Mouse (Mus musculus) gastrocnemius, adult 8-10 months (tissue): ENCODE data around the gene Crxos. TPM values are rescaled to one million over a fixed set of nuclear protein-coding genes. Genes with fewer than 3 reads are reported as not detected.
"Not testable (repeated sequence)": the region's sequence is repeated elsewhere in the genome, so short reads cannot be mapped to it uniquely, and the experiment has no call there.

Experiments
- DNase-seq, 2 experiments: peaks; one replicate each; pipeline ENCODE4 v3.0.0; 2022; ENCODE audit warnings: low spot score in 2 of 2
- total RNA-seq, 4 experiments: library from RNA; stranded (reverse); gene quantifications; 2 replicates each; pipeline ENCODE4 v1.2.4; 2022

Gene Crxos
- total RNA-seq: not detected

- no peak for DNase-seq
Observed at GRCm38 (mm10) chr7:15882317-15882716, at the start of gene Crxos. Gene Crxos, plus strand, starts transcription at chr7:15882617.

- DNase-seq: no peak
Observed at GRCm38 (mm10) chr7:15839578-15839977, 42.8 kb upstream of the Crxos start, which contains the start of gene Obox6. Gene Obox6, minus strand, starts transcription at chr7:15839678.

GRCm38 (mm10) chr7:15859657-15860056 is 22.8 kb upstream of the Crxos start:
- no peak for DNase-seq

DNA sequence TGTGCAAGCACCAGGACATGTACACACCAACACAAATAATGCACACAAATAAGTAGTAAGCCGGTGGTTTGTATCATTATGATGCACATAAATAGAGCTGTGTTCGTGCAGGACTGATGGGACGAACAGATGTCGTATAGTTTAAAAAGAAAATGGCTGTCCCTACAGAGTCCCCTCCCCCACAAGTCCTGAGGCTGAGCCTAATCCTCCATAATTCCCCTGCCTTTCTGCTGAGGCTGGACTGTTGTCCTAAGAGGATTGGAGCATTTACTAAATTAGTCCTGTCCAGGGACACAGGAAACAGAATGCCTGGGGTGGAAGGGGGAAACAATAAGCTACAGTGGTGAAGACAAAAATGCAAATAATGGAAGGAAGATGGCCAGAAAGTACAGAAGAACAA is 18.3 kb upstream of the Crxos start:
- DNase-seq: no peak

DNA sequence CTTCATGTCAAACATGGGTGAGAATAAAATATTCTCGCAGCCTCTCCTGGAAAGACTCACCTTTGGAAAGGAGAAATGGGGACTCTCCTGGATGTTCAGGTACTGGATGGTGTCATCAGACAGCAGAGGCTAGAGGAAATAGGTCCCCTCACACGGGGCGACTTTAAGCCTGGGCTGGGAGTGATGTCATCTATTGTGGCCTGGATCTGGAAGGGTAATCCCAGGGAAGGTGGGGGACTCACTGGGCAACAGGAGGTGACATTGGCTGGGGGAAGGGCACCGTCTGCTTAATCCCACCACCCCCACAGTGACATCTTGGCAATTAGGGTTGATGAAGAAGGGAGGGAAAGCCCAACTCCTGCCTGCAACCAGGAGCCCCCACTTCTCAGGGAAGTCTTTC is 2.7 kb upstream of the Crxos start, which contains the start of gene Crx:
Gene Crx (minus strand): TSS at position 213 of the 400 bp plus-strand sequence.
- DNase-seq: no peak

DNA sequence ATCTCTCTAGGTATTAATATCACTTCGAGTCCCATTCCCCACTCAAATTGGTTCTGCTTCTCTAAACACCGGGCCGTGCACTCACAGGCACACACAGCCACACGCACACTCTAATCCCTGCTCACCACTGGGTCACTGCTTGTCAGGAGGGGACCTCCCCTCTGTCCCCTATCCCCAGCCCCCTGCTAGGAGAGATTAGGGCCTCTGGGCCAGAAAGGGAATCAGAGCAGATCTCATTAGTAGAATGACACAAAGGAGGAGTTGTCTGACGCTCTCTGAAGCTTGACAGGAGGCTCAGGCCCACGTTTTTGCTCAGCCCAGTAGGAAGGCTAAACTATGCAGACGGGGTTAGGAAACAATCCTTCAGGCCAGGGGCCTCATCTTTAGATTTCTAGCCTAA is 1.0 kb upstream of the Crxos start:
- DNase-seq: no peak

DNA sequence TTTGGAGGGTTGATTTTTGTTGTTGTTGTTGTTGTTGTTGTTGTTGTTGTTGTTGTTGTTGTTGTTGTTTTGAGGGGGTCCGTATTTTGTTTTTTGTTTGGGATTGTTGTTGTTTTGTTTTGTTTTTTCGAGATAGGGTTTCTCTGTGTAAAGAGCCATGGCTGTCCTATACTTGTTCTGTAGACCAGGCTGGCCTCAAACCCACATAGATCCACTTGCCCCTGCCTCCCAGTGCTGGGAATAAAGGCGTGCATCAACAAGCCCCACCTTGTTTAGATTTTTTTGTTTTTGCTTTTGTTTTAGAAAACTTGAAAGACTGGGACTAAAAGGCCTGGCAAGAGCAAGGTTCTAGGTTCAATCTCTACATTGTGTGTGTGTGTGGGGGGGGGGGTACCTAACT is 586 bp upstream of the Crxos start:
- DNase-seq: no peak

- no peak for DNase-seq
Observed at GRCm38 (mm10) chr7:15884127-15884526, 1.7 kb downstream of the Crxos start.

- DNase-seq: no peak
Observed at GRCm38 (mm10) chr7:15894251-15894650, 11.8 kb downstream of the Crxos start.

- DNase-seq: no peak
Observed at GRCm38 (mm10) chr7:15901366-15902048, 19.1 kb downstream of the Crxos start.

DNA sequence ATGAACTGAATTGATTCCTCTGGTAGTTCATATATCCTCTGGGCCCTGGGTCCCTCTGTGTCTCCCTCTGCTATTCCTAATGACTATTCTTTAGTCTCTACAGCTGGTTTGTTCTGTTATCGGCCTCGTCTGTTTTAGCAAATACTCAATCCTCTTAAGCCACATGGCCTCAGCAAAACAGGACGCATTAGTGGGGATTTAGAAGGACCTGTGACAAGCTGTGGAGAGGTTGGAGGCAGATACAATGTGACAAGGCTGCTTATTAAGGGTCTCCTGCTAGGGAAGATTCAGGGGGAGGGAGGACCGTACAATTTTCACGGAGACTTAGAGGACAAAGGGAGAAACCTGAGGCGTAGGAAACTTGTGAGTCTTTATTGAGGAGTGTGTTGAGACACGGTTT is 23.4 kb downstream of the Crxos start:
- no peak for DNase-seq

DNA sequence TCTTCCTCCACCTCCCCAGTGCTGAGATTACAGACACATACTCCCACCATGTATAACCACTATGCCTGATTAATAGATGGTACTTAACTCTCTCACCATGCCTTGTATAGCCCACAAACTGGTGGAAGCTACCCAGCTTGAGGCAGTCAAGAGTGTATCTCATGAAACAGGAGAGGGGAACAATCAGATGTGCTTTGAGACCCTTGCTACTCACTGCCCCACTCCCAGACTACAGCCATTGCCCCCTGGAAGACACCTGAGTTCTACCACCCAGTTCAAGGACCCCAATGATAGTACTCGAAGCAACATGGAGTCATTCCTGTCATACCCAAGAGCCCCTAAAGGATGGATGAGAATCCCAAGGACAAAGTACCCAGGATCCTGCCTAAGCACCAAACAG is 24.2 kb downstream of the Crxos start:
- no peak for DNase-seq

DNA sequence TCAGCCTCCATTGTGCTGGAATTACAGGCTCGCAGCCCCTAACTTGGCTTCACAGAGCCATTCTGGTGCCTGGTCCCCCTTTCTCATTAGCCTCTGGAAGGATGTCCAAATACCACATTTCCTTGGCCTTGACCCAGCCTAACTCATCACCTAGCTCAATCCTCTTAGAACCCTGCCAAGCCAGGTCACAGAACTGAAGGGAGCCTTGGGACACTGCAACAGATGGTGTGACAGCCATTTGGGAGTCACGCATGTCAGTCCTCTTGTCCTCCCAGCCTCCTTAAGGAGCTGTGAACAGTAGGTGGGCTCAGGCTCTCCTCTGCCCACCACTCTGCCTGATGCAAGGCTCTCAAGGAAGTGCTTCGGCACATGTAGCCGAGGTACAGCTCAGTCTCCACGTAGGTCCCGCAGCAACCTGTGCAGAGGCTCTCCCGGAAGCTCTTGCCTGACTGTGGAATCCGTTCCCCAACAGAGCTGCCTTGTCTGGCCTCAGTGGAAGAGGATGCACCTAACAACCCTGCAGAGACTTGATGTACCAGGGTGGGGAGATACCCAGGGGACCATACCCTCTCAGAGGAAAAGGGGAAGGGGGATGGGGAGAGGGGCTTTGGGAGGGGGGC is 25.7 kb downstream of the Crxos start:
- no peak for DNase-seq

GRCm38 (mm10) chr7:15910521-15910920 is 28.1 kb downstream of the Crxos start:
- no peak for DNase-seq

DNA sequence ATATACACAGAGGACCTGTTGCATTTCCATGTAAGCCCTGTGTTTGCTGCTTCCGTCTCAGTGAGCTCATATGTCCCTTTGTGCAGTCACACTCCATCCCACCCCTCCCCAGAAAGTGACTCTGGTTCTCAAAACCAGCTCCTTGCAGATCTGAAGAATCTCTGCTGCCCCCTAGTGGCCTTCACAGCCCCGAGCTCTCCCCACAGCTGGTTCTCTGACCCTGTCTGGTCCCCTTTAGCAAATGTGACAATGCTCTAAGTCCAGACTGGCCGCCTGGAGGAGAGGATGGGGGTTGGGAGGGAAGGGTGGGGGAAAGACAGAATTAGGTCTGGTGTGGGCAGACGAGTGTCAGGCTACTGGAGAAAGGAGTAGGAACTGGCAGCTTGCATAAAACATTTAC is 29.8 kb downstream of the Crxos start:
- DNase-seq: peak; percentile 38 to 50

GRCm38 (mm10) chr7:15914252-15914651 is 31.8 kb downstream of the Crxos start:
- no peak for DNase-seq

GRCm38 (mm10) chr7:15914751-15915150 is 32.3 kb downstream of the Crxos start:
- DNase-seq: no peak

GRCm38 (mm10) chr7:15915695-15916094 is 33.3 kb downstream of the Crxos start:
- not testable (repeated sequence) for DNase-seq

GRCm38 (mm10) chr7:15916134-15916723 is 33.8 kb downstream of the Crxos start:
- DNase-seq: no peak

GRCm38 (mm10) chr7:15916996-15917395 is 34.6 kb downstream of the Crxos start:
- no peak for DNase-seq

DNA sequence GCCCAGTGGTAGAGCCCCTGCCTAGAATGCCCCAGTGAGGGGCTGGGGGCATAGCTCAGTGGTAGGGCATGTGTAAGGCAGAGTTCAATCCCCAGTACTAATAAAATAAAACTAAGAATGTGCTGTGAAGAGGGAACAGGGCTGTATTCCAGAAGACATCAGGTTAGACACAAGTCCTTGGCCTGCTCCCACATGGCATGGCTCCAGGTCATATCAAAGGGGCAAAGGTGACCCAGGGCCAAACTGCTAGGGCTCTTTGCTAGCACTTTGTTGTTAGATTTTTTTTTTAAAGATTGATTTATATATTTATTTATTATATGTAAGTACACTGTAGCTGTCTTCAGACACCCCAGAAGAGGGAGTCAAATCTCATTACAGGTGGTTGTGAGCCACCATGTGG is 36.0 kb downstream of the Crxos start:
- DNase-seq: no peak

DNA sequence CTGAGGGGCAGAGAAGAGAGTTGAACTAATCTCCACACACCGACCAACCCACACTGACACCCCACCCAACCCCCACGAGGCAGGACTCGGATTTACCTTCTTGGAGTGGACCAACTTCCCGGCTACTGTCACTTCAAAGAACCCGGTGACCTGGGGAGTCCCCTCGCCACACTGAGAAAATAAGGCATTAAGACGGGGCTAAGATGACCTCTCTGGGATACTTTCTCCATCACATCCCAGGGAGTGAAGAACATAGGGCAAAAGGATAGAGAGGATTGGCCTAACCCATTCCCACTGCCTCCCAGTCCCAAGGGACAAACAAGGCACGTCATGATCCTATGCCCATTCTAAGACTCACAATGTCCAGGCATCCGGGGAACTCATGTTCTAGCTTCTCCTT is 37.5 kb downstream of the Crxos start:
- DNase-seq: no peak
